Mouse (Mus musculus) cerebellum, adult (tissue): ENCODE measurements at regions not wholly inside any gene's neighbourhood (a gene's known extent, or its start where the extent isn't known, plus 50 kb on each side); places are given as distances from the start of the nearest gene placed in this dataset.

Experiments
- ATAC-seq: cut with Nextera tagmentation; 2 replicates; pipeline ENCODE4 v1.9.2; 2017; ENCODE audit warnings: mild to moderate bottlenecking, moderate library complexity, mixed read lengths; ENCODE audit not compliant: insufficient number of reproducible peaks, low FRiP score, low TSS enrichment

DNA sequence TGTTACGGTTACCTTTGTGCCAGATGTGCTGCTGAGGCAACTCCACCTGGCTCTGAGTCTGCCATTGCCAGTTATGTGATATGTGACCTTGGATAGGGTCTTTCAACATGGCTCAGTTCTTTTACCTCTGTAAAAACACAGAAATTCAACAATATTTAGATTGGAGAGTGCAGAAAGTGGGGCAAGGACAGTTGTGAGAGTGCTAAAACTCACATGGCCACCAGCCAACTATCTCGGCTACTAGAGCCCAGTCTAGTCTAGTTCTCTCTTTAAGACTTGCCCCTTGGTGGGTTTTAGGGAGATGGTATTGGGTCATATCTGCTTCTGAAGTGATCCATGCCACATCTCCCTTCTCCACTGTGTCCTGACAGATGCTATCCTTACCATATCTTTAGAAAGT lies 233.0 kb downstream of the Phf14 start:
- ATAC-seq, result no peak

- no peak for ATAC-seq
Measured at GRCm38 (mm10) chr6:12145216-12145615, 237.6 kb downstream of the Phf14 start.

- no peak for ATAC-seq
Measured at GRCm38 (mm10) chr6:12150613-12151333, 243.2 kb downstream of the Phf14 start.

DNA sequence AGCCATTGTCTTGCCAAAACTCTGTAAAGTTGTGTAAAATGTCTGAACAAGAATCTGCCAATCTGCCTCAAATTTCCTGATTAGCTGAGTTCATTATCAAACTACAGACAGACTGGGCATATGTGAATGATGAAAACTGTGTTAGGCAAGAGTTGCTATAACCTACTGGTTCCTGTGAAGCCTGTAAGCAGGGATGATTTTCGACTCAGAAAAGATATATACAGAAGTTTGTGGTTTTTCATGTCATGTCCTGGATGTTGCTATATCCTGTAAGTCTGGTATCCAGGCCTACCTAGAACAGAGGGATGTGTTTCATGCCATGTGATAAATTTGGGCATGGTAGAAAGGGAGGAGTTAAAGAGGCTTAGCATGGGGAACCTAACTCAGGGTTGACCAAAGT lies 256.4 kb downstream of the Phf14 start:
- ATAC-seq, result no peak

- peak; percentile 13; the same call in 1 of the 2 replicates for ATAC-seq
Measured at GRCm38 (mm10) chr6:12168533-12168932, 260.9 kb downstream of the Phf14 start.

DNA sequence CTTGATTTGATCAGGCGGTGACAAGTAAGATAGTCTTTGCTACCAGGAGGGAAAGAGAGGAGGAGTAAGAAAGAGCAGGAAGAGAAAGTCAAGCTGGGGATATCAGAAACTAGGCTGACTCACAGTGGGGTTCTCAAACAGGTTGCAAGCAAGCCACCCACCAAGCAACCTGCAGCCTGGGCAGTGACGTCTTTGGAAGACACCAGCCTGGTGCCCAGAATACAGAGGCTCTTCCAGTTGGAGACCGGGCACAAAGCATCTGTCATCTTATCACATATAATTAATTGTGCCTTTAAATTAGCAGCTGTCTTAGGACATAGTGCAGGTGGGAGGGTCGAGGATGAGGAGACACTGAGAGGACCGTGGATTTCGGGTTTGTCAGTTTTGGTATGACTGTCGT lies 261.8 kb downstream of the Phf14 start:
- ATAC-seq, result peak; percentile 94

DNA sequence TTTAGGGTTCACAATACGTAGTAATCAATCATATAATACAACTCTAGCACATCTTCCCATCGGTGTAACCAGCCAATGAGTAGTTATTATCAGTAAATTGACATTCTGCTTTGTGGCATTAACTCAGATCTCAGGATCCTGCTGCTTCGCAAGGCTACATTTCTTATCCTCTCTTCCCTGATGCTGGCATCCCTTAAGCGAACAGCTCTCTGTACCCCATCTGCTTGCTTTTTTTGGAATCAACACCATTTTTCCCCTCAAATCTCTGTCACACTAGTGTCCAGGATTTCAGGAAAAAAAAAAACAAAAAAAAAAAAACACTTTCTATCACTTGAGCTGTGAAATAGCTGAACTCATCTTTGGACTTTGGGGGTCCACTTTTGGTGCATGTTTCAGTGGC lies 263.1 kb downstream of the Phf14 start:
- ATAC-seq, result no peak

DNA sequence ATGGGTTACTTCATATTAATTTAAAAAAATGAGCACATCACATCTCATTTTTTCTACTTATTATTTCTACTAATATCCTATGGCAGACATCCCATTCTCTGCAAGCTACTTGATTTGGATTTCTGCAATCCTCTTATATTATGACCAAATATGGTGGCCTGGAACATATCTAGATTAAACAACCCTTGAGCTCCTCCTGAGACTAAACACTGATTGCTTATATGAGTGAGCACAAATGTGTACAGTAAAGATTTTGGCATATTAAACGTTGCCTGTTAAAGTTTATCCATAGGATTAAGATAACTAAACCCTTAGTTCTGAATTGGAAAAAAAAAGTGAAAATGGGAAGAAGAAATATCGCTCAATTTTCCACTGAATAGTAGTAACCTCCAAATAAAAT lies 263.6 kb downstream of the Phf14 start:
- no peak for ATAC-seq

GRCm38 (mm10) chr6:12177996-12178395 lies 270.4 kb downstream of the Phf14 start:
- no peak for ATAC-seq

DNA sequence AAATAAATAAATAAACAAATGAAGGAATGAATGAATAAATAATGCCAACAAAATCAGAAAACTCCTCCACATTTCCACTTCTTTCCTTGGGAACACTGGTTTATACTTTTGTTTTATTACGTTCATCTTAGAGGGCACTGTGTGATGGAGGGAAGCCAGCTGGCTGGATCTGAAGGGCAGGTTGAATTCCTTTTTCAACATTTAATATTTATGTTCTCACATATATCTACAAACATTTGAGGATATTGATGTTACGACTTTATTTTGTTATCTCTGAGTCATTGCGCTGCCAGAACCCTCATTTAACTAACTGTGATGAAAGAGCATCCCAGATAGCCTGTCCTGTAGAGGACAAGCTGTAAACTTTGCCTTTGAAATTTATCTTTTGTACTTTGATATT lies 273.3 kb downstream of the Phf14 start:
- no peak for ATAC-seq

DNA sequence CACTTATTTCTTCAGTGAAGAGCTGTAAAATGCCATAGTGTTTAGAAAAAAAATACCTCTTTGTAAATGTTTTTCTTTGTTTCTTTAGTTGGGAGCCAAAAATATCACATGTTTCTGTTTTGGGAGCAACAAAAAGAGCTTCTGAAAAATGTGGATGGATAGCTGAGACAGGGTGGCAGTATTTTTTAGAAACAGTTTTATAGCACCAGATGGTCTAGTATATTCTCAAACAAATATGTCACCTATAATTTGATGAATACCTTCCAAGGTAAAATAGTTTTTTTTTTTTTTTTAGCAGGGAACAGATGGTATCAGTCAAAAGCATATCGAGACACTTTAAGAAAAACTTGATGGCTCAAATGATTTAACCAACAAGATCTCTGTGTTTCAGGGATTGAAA lies 302.6 kb downstream of the Phf14 start:
- peak; percentile 87 for ATAC-seq

GRCm38 (mm10) chr6:12214526-12215177 lies 307.0 kb downstream of the Phf14 start:
- ATAC-seq, result no peak

DNA sequence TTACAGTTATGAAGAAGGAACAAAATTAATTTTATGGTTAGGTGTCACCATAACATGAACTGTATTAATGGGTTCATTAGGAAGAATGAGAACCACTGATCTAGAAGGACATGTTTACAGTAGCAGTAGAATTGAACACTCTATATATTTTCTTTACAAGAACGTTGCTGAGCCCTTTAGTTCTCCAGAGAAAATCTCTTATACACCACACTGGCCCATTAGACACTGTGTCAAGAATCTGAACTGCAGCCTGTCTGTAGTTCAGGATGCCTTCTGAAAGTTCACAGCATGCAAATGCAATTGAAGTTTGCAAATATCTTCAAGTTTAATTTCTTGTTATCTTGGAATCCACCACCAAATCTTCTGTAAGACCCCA lies 307.6 kb downstream of the Phf14 start:
- no peak for ATAC-seq

DNA sequence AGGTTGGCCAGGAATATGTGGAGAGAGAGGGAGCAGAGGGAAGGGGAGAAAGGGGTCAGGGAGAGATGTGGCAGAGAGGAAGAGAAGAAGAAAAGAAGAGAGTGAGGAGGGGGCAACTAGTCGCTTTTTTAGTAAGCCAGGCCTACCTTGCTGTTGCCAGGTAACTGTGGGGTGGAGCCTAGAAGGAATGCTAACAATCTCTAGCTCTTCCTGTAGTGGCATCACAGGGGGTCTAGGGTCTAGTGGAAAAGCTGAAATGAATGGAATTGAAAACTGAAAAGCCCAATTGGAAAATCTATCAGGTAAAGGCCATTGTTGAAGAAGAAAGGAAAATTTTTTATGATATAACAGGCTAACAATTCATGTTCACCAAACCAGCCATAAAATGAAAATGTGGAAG lies 336.5 kb downstream of the Phf14 start:
- no peak for ATAC-seq

DNA sequence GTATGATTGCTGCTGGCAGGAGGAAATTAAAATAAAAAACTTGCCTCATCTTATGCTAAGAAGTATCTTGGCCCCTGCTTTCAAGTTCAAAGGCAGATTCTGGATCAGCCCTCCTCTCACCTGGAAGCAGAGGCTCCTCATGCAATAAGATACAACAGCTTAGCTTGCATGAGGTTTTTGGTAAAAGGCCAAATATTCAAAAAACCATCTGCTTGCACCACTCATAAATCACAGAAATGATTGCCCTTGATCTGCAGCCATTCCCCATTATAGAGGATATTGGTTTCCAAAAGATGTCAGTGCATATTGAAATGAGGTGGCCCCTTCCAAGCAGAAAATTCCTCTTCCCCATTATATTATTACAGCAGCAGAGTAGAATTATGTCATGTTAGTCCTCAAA lies 340.4 kb downstream of the Phf14 start:
- ATAC-seq, result peak; percentile 65

DNA sequence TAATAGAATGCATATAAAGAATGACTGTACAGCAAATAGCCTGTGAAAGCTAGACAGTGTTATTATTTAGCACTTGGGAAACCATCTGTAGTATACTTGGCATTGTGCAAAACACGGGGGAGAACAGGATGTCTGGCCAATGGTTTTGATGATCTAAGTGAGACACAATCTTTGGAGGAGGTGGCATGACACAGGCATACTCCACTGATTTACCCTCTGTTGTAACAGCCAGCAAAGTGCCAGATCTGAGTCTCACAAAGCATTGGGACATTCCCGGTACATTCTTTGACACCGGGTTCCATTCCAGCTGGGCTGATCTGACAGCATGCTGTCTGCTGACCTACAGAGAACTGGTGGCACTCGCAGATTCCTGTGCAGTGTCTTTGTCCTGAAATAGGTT lies 341.0 kb downstream of the Phf14 start:
- ATAC-seq, result peak; percentile 86

DNA sequence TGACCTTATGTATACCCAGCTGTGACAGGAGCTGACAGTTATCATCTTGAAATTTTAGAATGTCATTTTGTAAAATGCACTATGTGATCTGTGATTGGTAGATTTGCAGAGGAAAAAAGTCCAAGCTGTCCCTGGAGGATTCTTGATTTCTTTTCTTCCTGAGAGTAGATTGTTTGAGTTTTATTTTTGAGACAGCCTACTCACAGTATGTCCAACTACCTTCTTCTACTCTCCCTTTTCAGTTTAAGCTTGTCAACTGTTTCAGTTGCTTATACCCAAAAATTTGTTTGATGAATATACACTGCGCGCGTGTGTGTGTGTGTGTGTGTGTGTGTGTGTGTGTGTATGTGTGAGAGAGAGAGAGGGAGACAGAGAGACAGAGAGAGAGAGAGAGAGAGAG lies 346.9 kb downstream of the Phf14 start:
- no peak for ATAC-seq

DNA sequence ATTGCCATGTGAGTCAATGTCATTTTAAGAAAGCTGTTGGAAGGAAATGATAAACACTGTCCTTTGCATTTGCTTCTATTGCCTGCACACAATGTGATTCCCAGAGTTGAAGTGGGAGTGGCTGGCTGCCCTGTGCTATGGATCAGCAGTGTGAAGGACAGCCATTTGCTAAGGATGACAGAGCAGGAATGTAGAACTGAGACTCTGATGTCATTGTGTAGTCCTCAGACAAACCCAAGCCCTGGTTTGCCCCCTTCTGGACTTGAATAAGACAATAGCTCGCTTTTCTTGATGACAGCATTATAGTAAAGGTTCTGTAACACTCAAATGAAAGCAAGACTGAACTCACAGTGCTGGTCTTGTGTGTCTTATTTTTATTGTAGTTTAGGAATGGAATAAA lies 347.8 kb downstream of the Phf14 start:
- no peak for ATAC-seq

DNA sequence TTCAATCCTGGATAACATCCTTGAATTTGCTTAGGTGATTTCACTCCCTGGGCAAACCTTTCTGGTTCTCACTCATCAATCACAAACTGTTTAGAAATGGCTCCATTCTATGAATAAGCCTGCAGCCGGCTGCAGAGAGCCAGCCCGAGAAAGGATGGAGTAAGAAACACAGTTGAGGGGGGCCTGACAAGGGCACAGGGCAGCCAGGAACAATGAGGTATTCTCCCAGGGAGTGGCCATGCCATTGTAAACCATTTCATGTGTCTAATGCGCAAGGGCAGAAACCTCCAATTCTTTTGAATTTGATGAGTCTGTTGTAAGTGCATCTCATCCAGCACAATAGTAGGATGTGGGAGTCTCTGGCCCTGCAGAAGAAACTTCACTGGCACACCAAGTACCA lies 350.7 kb downstream of the Phf14 start:
- ATAC-seq, result no peak

GRCm38 (mm10) chr6:12258940-12259481 lies 351.4 kb downstream of the Phf14 start:
- ATAC-seq, result no peak

DNA sequence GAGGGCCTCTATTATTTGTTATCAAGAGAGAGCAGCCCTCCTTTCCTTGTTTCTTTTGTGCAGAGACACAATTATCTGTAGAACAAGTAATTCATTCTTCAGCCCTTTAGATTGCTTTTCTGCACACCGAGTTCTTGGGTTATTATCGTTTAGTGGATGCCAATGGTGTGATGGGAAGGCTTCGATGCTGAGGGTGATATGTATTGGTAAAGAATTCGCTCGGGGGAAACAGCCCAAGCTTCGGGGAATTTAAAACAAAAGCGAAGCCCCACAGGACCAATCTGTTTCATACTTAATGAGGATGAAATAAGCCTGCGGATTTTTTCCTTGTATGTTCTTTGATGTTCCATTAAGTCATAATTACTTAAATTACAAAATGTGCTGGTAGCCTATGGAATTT lies 352.0 kb downstream of the Phf14 start:
- ATAC-seq, result no peak
